Mouse (Mus musculus) hindbrain, embryonic 14.5 days (tissue): ENCODE measurements around the gene Galk1. TPM values are rescaled to one million over a fixed set of nuclear protein-coding genes. Genes with fewer than 3 reads are reported as not detected.

Source experiments
- ATAC-seq: fragments of 200-750 bp; cut with Nextera tagmentation; 2 replicates; pipeline ENCODE4 v1.8.0; 2017; ENCODE audit warnings: moderate number of reproducible peaks, mild to moderate bottlenecking, moderate TSS enrichment, moderate library complexity; ENCODE audit not compliant: low FRiP score
- DNase-seq: peaks from one replicate; pipeline ENCODE4 v3.0.0-alpha.2; 2015; ENCODE audit warnings: low spot score
- H3K27ac ChIP-seq: fragments of 300-500 bp; sonication (generic); 2 replicates; pipeline ENCODE4 v1.5.1; 2014; ENCODE audit warnings: mild to moderate bottlenecking, moderate library complexity
- H3K27me3 ChIP-seq: fragments of 300-500 bp; sonication (generic); 2 replicates; pipeline ENCODE4 v1.6.1; 2014; ENCODE audit warnings: mild to moderate bottlenecking, low read length, mixed read lengths; ENCODE audit not compliant: control insufficient read depth, insufficient read depth
- H3K36me3 ChIP-seq: fragments of 300-500 bp; sonication (generic); replicated peaks from 2 replicates; pipeline ENCODE4 v1.6.1; 2014; ENCODE audit not compliant: control insufficient read depth, insufficient read depth
- H3K4me1 ChIP-seq: fragments of 300-500 bp; sonication (generic); replicated peaks from 2 replicates; pipeline ENCODE4 v1.6.1; 2014; ENCODE audit warnings: antibody characterized with exemption, low read length, mixed read lengths; ENCODE audit not compliant: control insufficient read depth, insufficient read depth
- H3K4me2 ChIP-seq: fragments of 300-500 bp; sonication (generic); replicated peaks from 2 replicates; pipeline ENCODE4 v1.6.1; 2014; ENCODE audit warnings: mild to moderate bottlenecking, moderate library complexity
- H3K4me3 ChIP-seq: fragments of 300-500 bp; sonication (generic); replicated peaks from 2 replicates; pipeline ENCODE4 v1.5.1; 2014; ENCODE audit warnings: mild to moderate bottlenecking, low read length
- H3K9ac ChIP-seq: fragments of 300-500 bp; sonication (generic); 2 replicates; pipeline ENCODE4 v1.6.1; 2014
- H3K9me3 ChIP-seq: fragments of 300-500 bp; sonication (generic); 2 replicates; pipeline ENCODE4 v1.6.1; 2016; ENCODE audit warnings: low read length; ENCODE audit not compliant: control insufficient read depth
- WGBS: fragments of 180-500 bp; shearing (Covaris S2); extraction: QIAGEN DNeasy Blood & Tissue Kit; methylation state at CpG from one replicate; pipeline ENCODE4 v1.1.7; 2014; 5-methylcytosine and 5-hydroxymethylcytosine counted together
- polyA plus RNA-seq: library from polyadenylated mRNA; unstranded; fragments of >200 nt; fragmentation: Nextera tagmentation; extraction: Ambion mirVana; gene quantifications from 2 replicates; pipeline ENCODE4 v1.2.1, GENCODE M21; 2014

Galk1 gene
- polyA plus RNA-seq, 1 experiment from 2014 or later, result 54.4 TPM

DNA sequence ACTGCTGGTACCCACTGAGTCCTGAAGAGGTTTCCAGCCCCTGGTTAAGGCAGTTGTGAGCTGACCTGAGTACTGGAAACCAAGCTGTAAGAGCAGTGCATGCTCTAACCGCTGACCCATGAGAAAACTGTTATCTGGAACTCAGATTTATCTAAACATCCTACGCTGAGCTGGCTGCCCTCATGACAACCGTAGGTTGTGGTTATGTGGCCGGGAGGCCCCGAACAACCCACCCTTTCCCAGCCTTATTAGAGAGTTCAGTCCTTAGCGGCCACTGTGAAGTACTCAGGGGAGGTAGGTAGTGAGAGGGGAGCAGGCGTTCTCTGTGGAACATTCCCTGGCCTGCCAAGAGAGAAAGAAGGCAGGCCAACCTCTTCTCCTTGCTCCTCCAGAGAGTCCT, 13.5 kb downstream of the Galk1 start:
- ATAC-seq (no peak), DNase-seq (no peak)
- Histone ChIP-seq H3K27me3 (peaks cover 6% of the 10 kb centered on the region; the same call in 1 of the 2 replicates), H3K4me2 (no peak overlapping the region), H3K36me3 (no peaks in the 10 kb centered on the region), H3K9me3 (no peaks in the 10 kb centered on the region), H3K27ac (no peak overlapping the region), H3K9ac (no peak overlapping the region), H3K4me1 (no peaks in the 10 kb centered on the region), H3K4me3 (no peak overlapping the region)
- 80% methylated on average over 7 of the region's 7 CpGs for WGBS

- Histone ChIP-seq H3K9ac (no peak overlapping the region), H3K4me3 (no peak overlapping the region), H3K36me3 (no peaks in the 10 kb centered on the region)
Observed at GRCm38 (mm10) chr11:115997662-115998061, 14.9 kb downstream of the Galk1 start.

DNA sequence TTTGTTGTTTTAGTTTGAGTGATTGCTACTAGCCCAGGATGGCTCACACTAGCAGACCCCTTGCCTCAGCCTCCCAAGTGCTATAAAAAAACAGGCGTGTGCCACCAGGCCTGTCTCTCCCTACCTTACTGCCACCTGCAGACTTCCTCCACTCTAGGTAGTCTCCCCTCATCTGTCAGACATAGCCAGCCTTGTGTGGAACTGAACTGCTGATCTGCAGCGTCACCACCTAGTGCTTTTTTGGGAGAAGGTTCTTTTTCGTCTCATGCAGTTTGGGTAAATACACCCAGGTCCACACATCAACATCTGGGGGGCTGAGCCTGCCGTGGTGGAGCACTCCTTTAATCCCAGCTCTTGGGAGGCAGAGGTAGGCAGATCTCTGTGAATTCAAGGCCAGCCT, 15.5 kb downstream of the Galk1 start:
- DNase-seq (no peak), ATAC-seq (no peak)
- Histone ChIP-seq H3K9ac (no peak overlapping the region), H3K4me1 (no peaks in the 10 kb centered on the region), H3K36me3 (no peaks in the 10 kb centered on the region), H3K4me3 (no peak overlapping the region), H3K27ac (no peak overlapping the region), H3K4me2 (no peak overlapping the region), H3K27me3 (peaks cover 6% of the 10 kb centered on the region; the same call in 1 of the 2 replicates), H3K9me3 (no peaks in the 10 kb centered on the region)
- 86% methylated on average over 4 of the region's 4 CpGs for WGBS

More at GRCm38 (mm10) chr11:115997662-115998061, 14.9 kb downstream of the Galk1 start:
- WGBS, result 71% methylated on average over 5 of the region's 5 CpGs
- H3K4me2 ChIP-seq, result no peak overlapping the region
- DNase-seq (no peak), ATAC-seq (no peak)
- H3K9me3 ChIP-seq, result no peaks in the 10 kb centered on the region
- peaks cover 6% of the 10 kb centered on the region; the same call in 1 of the 2 replicates for H3K27me3 ChIP-seq
- H3K27ac ChIP-seq, result no peak overlapping the region
- no peaks in the 10 kb centered on the region for H3K4me1 ChIP-seq

- Histone ChIP-seq H3K4me3 (no peak overlapping the region), H3K4me1 (no peaks in the 10 kb centered on the region), H3K27ac (no peak overlapping the region), H3K4me2 (no peak overlapping the region), H3K9me3 (no peaks in the 10 kb centered on the region), H3K9ac (no peak overlapping the region), H3K36me3 (no peaks in the 10 kb centered on the region), H3K27me3 (peaks cover 6% of the 10 kb centered on the region; the same call in 1 of the 2 replicates)
- 97% methylated on average over 3 of the region's 3 CpGs for WGBS
- no peak for ATAC-seq
- no peak for DNase-seq
Observed at GRCm38 (mm10) chr11:115995256-115995655, 17.3 kb downstream of the Galk1 start.

DNA sequence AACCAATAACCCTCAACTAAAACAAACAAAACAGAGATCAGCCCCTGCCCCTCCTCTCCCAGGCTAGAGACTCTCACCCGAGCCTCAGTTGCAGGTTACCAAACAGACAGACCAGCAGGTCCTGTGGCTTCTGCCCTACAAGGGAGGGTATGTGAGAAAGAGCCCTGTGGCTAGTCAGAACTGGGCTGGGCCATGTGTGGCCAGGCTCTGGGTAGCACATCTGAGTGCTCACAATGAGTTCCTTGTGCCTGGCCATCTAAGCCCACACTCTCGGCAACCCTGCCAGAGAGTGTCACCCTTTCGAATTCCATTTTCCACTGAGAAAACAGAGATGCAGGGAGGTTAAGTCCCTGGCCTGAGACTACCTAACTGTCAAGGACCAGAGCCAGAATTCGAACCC, 20.4 kb downstream of the Galk1 start:
- 59% methylated on average over 4 of the region's 4 CpGs for WGBS
- ATAC-seq (no peak), DNase-seq (no peak)
- Histone ChIP-seq H3K9me3 (no peaks in the 10 kb centered on the region), H3K36me3 (no peaks in the 10 kb centered on the region), H3K27me3 (peaks cover 8% of the 10 kb centered on the region; the same call in 1 of the 2 replicates), H3K27ac (no peak overlapping the region), H3K9ac (no peak overlapping the region), H3K4me3 (no peak overlapping the region), H3K4me1 (no peaks in the 10 kb centered on the region), H3K4me2 (no peak overlapping the region)

- WGBS, result 34% methylated on average over 15 of the region's 15 CpGs
- no peak overlapping the region for H3K9ac ChIP-seq
- no peak overlapping the region for H3K4me3 ChIP-seq
Observed at GRCm38 (mm10) chr11:115989686-115990085, 22.8 kb downstream of the Galk1 start.

DNA sequence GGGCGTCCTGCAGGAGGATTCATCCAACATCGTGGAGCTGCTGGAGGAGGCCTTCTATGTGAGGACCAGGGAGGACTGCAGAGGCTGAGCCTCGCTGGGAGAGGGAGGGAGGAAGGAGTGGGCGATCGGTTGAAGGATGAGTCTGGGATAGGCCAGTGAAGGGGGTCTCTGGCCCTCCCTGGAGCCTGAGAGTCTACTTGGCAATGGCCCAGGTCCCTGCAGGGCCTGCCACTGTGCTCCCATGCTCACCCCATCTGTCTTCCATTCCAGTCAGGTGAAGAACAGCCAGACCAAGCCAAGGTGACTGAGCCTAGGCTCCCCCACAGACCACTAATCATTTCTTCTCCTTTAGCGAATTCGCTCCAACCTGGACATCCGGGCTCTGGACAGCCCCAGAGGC, 29.2 kb downstream of the Galk1 start:
- H3K9ac ChIP-seq, result no peak overlapping the region
- H3K27ac ChIP-seq, result no peak overlapping the region
- no peak overlapping the region for H3K4me3 ChIP-seq
- no peaks in the 10 kb centered on the region for H3K9me3 ChIP-seq
- H3K4me2 ChIP-seq, result no peak overlapping the region
- no peaks in the 10 kb centered on the region for H3K36me3 ChIP-seq
- no peaks in the 10 kb centered on the region for H3K4me1 ChIP-seq
- DNase-seq (no peak), ATAC-seq (no peak)
- 82% methylated on average over 8 of the region's 8 CpGs for WGBS
- H3K27me3 ChIP-seq, result no peaks in the 10 kb centered on the region

More at GRCm38 (mm10) chr11:115989686-115990085, 22.8 kb downstream of the Galk1 start:
- Histone ChIP-seq H3K9me3 (no peaks in the 10 kb centered on the region), H3K36me3 (no peaks in the 10 kb centered on the region), H3K27me3 (peaks cover 8% of the 10 kb centered on the region; the same call in 1 of the 2 replicates), H3K27ac (no peak overlapping the region), H3K4me2 (no peak overlapping the region), H3K4me1 (no peaks in the 10 kb centered on the region)
- DNase-seq (no peak), ATAC-seq (no peak)

DNA sequence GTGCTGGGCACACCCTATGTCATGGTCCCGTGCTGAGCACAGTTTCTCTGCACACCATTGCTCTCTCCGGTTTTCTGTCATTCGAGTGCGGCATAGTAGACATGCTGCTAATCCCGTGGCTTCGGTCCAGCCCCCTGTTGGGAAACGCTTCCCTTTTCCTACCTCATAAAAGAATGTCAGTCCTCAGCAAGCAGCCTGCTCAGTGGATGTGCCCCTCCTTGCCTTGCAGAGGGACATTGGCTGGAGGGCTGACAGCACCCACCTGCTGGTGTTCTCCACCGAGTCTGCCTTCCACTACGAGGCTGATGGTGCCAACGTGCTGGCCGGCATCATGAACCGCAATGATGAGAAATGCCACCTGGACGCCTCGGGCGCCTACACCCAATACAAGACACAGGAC, 30.0 kb downstream of the Galk1 start:
- DNase-seq, result no peak
- WGBS, result 86% methylated on average over 15 of the region's 15 CpGs
- H3K9me3 ChIP-seq, result no peaks in the 10 kb centered on the region
- peaks cover 2% of the 10 kb centered on the region; the same call in 1 of the 2 replicates for H3K27me3 ChIP-seq
- no peak overlapping the region for H3K9ac ChIP-seq
- H3K4me3 ChIP-seq, result no peak overlapping the region
- no peak overlapping the region for H3K4me2 ChIP-seq
- no peaks in the 10 kb centered on the region for H3K36me3 ChIP-seq
- no peak for ATAC-seq
- no peaks in the 10 kb centered on the region for H3K4me1 ChIP-seq
- no peak overlapping the region for H3K27ac ChIP-seq

- ATAC-seq, result no peak
- 0 out of 2 replicates have a peak overlapping the region, but pooled peaks have one; percentile 57 for H3K4me2 ChIP-seq
Observed at GRCm38 (mm10) chr11:115975544-115975943, 37.0 kb downstream of the Galk1 start.

DNA sequence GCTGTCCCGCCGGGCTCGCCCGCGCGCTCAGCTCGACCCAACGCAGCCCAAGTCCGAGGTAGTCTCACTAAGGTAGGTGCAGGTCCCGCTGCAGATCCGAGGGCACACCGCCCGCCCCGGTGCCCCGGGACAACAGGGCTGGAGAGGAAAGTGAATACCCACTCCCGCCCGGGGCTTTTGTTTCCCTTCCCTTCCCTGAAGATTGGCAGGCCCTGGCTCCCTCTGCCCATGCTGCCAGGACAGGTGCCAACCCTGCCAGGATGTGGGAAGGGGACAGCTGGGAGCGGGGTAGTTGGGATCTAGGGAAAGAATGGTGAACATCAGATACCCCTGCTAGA, 37.5 kb downstream of the Galk1 start:
- H3K9ac ChIP-seq, result peak overlapping the region; percentile 47
- H3K27ac ChIP-seq, result no peak overlapping the region
- DNase-seq, result no peak
- H3K4me1 ChIP-seq, result no peaks in the 10 kb centered on the region
- peak overlapping the region; percentile 57 for H3K4me2 ChIP-seq
- peak; percentile 11; the same call in 1 of the 2 replicates for ATAC-seq
- 5% methylated on average over 16 of the region's 18 CpGs for WGBS
- H3K4me3 ChIP-seq, result peak overlapping the region; percentile 36
- no peaks in the 10 kb centered on the region for H3K36me3 ChIP-seq
- no peaks in the 10 kb centered on the region for H3K9me3 ChIP-seq
- H3K27me3 ChIP-seq, result peaks cover 47% of the 10 kb centered on the region

More at GRCm38 (mm10) chr11:115975544-115975943, 37.0 kb downstream of the Galk1 start:
- no peak overlapping the region for H3K27ac ChIP-seq
- H3K4me1 ChIP-seq, result no peaks in the 10 kb centered on the region
- no peak for DNase-seq
- peak overlapping the region; percentile 36 for H3K4me3 ChIP-seq
- 30% methylated on average over 12 of the region's 12 CpGs for WGBS
- no peaks in the 10 kb centered on the region for H3K9me3 ChIP-seq
- H3K36me3 ChIP-seq, result no peaks in the 10 kb centered on the region
- no peak overlapping the region for H3K9ac ChIP-seq
- H3K27me3 ChIP-seq, result peaks cover 47% of the 10 kb centered on the region
